ENCODE assay signal across 8 mouse cellular contexts in the genomic region with DNA sequence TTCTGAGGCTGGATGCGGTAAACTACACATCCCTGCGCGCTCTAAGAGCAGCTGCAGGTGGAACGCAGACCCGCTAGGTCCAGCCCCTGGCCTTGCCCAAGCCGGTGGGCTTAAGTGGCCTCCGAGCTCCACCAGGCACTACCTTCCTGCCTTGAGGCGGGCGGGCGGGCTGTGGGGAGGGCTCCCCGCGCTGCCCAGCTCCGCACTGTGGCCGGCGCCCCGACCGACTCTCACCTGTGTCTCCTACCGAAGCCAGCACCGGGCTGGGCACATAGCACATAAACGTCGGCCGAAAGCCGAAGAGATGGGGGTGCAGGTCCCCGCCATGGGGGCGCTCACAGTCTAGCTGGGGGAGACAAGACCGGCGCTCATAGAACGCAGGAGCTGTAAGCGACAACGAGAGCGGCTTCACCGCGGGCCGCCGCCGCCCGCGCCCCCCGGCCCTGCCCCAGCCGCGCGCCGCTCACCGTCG. TPM values are rescaled to one million over a fixed set of nuclear protein-coding genes. Genes with fewer than 3 reads are reported as not detected.
DNase-seq lines count a peak whose midpoint lies in the region; ATAC-seq and TF ChIP-seq lines count a peak whose summit lies in the region.

No protein-coding gene starts in this region.

- intact Hi-C loops in left cerebral cortex, postnatal 36 days (cut with DNase I): loop anchor here (5.0 kb wide), 1 partner anchor 36 kb away; a partner anchor contains a TSS

- H3K4me1 ChIP-seq in heart, embryonic 15.5 days (replicated peaks): peaks cover 21% of the 10 kb centered on the region
- H3K4me1 ChIP-seq in MEL (ENCODE audit: control insufficient read depth in 1 of 2, insufficient read depth in 2 of 2, low read length in 2 of 2): peaks cover 0 to 11% of the 10 kb centered on the region in 2 experiments; a peak in 3 of 4 replicates
- H3K4me1 ChIP-seq in embryonic facial prominence, embryonic 13.5 days: peaks cover 22% of the 10 kb centered on the region
- H3K4me1 ChIP-seq in intestine, postnatal 0 days (replicated peaks; ENCODE audit: control insufficient read depth, insufficient read depth, low read length): no peaks in the 10 kb centered on the region
- H3K4me1 ChIP-seq in midbrain, postnatal 0 days (ENCODE audit: insufficient read depth, low read length): peaks cover 3% of the 10 kb centered on the region; the same call in 1 of the 2 replicates

- ATAC-seq in heart, embryonic 15.5 days (replicated peaks; ENCODE audit: insufficient number of reproducible peaks, insufficient read depth, low FRiP score, low read depth): peak; percentile 41; the same call in 1 of the 2 replicates
- ATAC-seq in embryonic facial prominence, embryonic 13.5 days (ENCODE audit: insufficient number of reproducible peaks, insufficient read depth, low FRiP score, low TSS enrichment, low read depth): peak; percentile 6; the same call in 1 of the 2 replicates
- ATAC-seq in intestine, postnatal 0 days: peak; percentile 62
- ATAC-seq in midbrain, postnatal 0 days (ENCODE audit: low FRiP score): peak; percentile 60

- whole genome bisulfite sequencing in heart, embryonic 15.5 days: under 1% methylated on average over 29 of the region's 45 CpGs
- under 1% methylated on average over 45 of the region's 45 CpGs for WGBS in embryonic facial prominence, embryonic 13.5 days
- under 1% methylated on average over 45 of the region's 45 CpGs for WGBS in intestine, postnatal 0 days
- WGBS in midbrain, postnatal 0 days: 1% methylated on average over 28 of the region's 45 CpGs

- TF ChIP-seq POLR2A in MEL (IDR thresholded peaks at IDR 0.05; ENCODE audit: control insufficient read depth in 1 of 2, insufficient read depth in 1 of 2, low read depth in 1 of 2, low read length in 2 of 2, poor library complexity in 1 of 2): no peak

- H3K27ac ChIP-seq in heart, embryonic 15.5 days: peak overlapping the region; percentile 70
- H3K27ac ChIP-seq in MEL (ENCODE audit: control insufficient read depth, low read depth, low read length): 0 out of 2 replicates have a peak overlapping the region, but pooled peaks have one; percentile 9
- peak overlapping the region; percentile 69 for H3K27ac ChIP-seq in embryonic facial prominence, embryonic 13.5 days
- peak overlapping the region; percentile 70; the same call in 1 of the 2 replicates for H3K27ac ChIP-seq in intestine, postnatal 0 days (ENCODE audit: low read depth, low read length)
- H3K27ac ChIP-seq in midbrain, postnatal 0 days (ENCODE audit: low read depth, low read length): peak overlapping the region; percentile 77

- H3K79me2 ChIP-seq in MEL (ENCODE audit: control insufficient read depth, insufficient read depth, low read length, poor library complexity): peaks cover 31% of the 10 kb centered on the region

- TF ChIP-seq EP300 in MEL (IDR thresholded peaks at IDR 0.05; ENCODE audit: low read depth in 1 of 2, low read length in 2 of 2): no peak

- H3K9me3 ChIP-seq in heart, embryonic 15.5 days (replicated peaks): no peaks in the 10 kb centered on the region
- H3K9me3 ChIP-seq in MEL (replicated peaks; ENCODE audit: insufficient read depth, low read length): no peaks in the 10 kb centered on the region
- H3K9me3 ChIP-seq in embryonic facial prominence, embryonic 13.5 days: no peaks in the 10 kb centered on the region
- no peaks in the 10 kb centered on the region for H3K9me3 ChIP-seq in intestine, postnatal 0 days (ENCODE audit: control insufficient read depth)
- no peaks in the 10 kb centered on the region for H3K9me3 ChIP-seq in midbrain, postnatal 0 days (ENCODE audit: low read length)

- H3K27me3 ChIP-seq in heart, embryonic 15.5 days: no peaks in the 10 kb centered on the region
- no peaks in the 10 kb centered on the region for H3K27me3 ChIP-seq in MEL (ENCODE audit: control insufficient read depth in 1 of 2, insufficient read depth in 2 of 2, low read length in 2 of 2)
- H3K27me3 ChIP-seq in embryonic facial prominence, embryonic 13.5 days: no peaks in the 10 kb centered on the region
- H3K27me3 ChIP-seq in intestine, postnatal 0 days (replicated peaks; ENCODE audit: control insufficient read depth, insufficient read depth, low read length): no peaks in the 10 kb centered on the region
- H3K27me3 ChIP-seq in midbrain, postnatal 0 days (ENCODE audit: insufficient read depth, low read length): no peaks in the 10 kb centered on the region

- H3K36me3 ChIP-seq in heart, embryonic 15.5 days: peaks cover 71% of the 10 kb centered on the region
- H3K36me3 ChIP-seq in MEL (ENCODE audit: control insufficient read depth in 1 of 2, insufficient read depth in 2 of 2, low read length in 2 of 2): peaks cover 7 to 8% of the 10 kb centered on the region in 2 experiments
- peaks cover 75% of the 10 kb centered on the region for H3K36me3 ChIP-seq in embryonic facial prominence, embryonic 13.5 days
- H3K36me3 ChIP-seq in intestine, postnatal 0 days (ENCODE audit: control insufficient read depth, insufficient read depth): peaks cover 67% of the 10 kb centered on the region
- peaks cover 69% of the 10 kb centered on the region for H3K36me3 ChIP-seq in midbrain, postnatal 0 days (ENCODE audit: insufficient read depth, low read length)

- peak overlapping the region; percentile 84 for H3K4me2 ChIP-seq in heart, embryonic 15.5 days
- peak overlapping the region; percentile 95 for H3K4me2 ChIP-seq in embryonic facial prominence, embryonic 13.5 days
- peak overlapping the region; percentile 94 for H3K4me2 ChIP-seq in intestine, postnatal 0 days (replicated peaks; ENCODE audit: low read depth)
- H3K4me2 ChIP-seq in midbrain, postnatal 0 days (ENCODE audit: low read depth, low read length, poor library complexity, severe bottlenecking): peak overlapping the region; percentile 98

- DNase-seq in heart, adult 18-20 months: no peak
- DNase-seq in MEL (ENCODE audit: low read depth, low spot score): peak; percentile 36
- DNase-seq in midbrain, postnatal 0 days (ENCODE audit: low spot score): no peak
- no peak for DNase-seq in frontal cortex, adult 2 months (ENCODE audit: extremely low spot score in 1 of 2, low spot score in 1 of 2)
- no peak for DNase-seq in left cerebral cortex, postnatal 36 days (ENCODE audit: low spot score in 2 of 2)

- TF ChIP-seq CTCF in MEL (IDR thresholded peaks at IDR 0.05 in 2 of 3, conservative IDR thresholded peaks at IDR 0.05 in 1 of 3; ENCODE audit: control insufficient read depth in 1 of 3, insufficient read depth in 1 of 3, low read depth in 2 of 3, low read length in 3 of 3, poor library complexity in 1 of 3, severe bottlenecking in 1 of 3): 0 out of 6 replicates have a peak, but pooled peaks of 1 of the 3 experiments have one; percentile 13
- TF ChIP-seq CTCF in intestine, postnatal 0 days (IDR thresholded peaks at IDR 0.05; ENCODE audit: low read depth): no peak
- no peak for TF ChIP-seq CTCF in midbrain, postnatal 0 days (IDR thresholded peaks at IDR 0.05)

- peak overlapping the region; percentile 97 for H3K4me3 ChIP-seq in heart, embryonic 15.5 days
- peak overlapping the region; percentile 75 to 93 for H3K4me3 ChIP-seq in MEL (ENCODE audit: control insufficient read depth in 1 of 2, insufficient read depth in 1 of 2, low read depth in 2 of 2, low read length in 2 of 2)
- H3K4me3 ChIP-seq in embryonic facial prominence, embryonic 13.5 days: peak overlapping the region; percentile 97
- H3K4me3 ChIP-seq in intestine, postnatal 0 days (ENCODE audit: low read depth, low read length): peak overlapping the region; percentile 96
- H3K4me3 ChIP-seq in midbrain, postnatal 0 days (ENCODE audit: low read depth, low read length): peak overlapping the region; percentile 84

- TF ChIP-seq RAD21 in MEL (IDR thresholded peaks at IDR 0.05; ENCODE audit: low read depth, low read length): no peak

- peak overlapping the region; percentile 95 for H3K9ac ChIP-seq in heart, embryonic 15.5 days
- peak overlapping the region; percentile 85 for H3K9ac ChIP-seq in MEL (ENCODE audit: control insufficient read depth, low read depth, low read length, poor library complexity, severe bottlenecking)
- H3K9ac ChIP-seq in embryonic facial prominence, embryonic 13.5 days: peak overlapping the region; percentile 95
- H3K9ac ChIP-seq in intestine, postnatal 0 days (ENCODE audit: low read depth, low read length): peak overlapping the region; percentile 89
- H3K9ac ChIP-seq in midbrain, postnatal 0 days (replicated peaks; ENCODE audit: low read length, poor library complexity, severe bottlenecking): peak overlapping the region; percentile 95

RNA-seq across cellular contexts. Expression of a gene that starts 0.4 kb away (rescaled TPM):
- 72.3 and 82.9 TPM in 2 replicates for polyA plus RNA-seq in heart, embryonic 15.5 days (2015; fragmentation: Nextera tagmentation; extraction: Ambion mirVana)
- 10 to 100 TPM; 44.9 to 45.2 TPM for total RNA-seq in heart, adult 18-20 months (2021)
- total RNA-seq in MEL (2012; rRNA removed): 51.7 and 63.6 TPM in 2 replicates
- polyA plus RNA-seq in MEL (2012; ENCODE audit: insufficient read depth in 1 of 2, insufficient read length in 2 of 2, low read depth in 1 of 2, low replicate concordance in 2 of 2, missing spikeins in 1 of 2): 10 to 100 TPM in 1 of 2 experiments, not detected in 1; 71.1 TPM
- 142 and 153 TPM in 2 replicates for polyA plus RNA-seq in embryonic facial prominence, embryonic 13.5 days (2015; fragmentation: Nextera tagmentation; extraction: Ambion mirVana)
- polyA plus RNA-seq in intestine, postnatal 0 days (2015; fragmentation: Nextera tagmentation; extraction: Ambion mirVana): 45.6 and 49.3 TPM in 2 replicates
- total RNA-seq in midbrain, postnatal 0 days (2014; rRNA removed): 157 and 162 TPM in 2 replicates
- 144 and 156 TPM in 2 replicates for polyA plus RNA-seq in midbrain, postnatal 0 days (2015; fragmentation: Nextera tagmentation; extraction: Ambion mirVana)
- 291 and 306 TPM in 2 replicates for polyA plus RNA-seq in frontal cortex, adult 2 months (2012; rRNA removed)
- 100 to 1,000 TPM; 138 to 162 TPM for total RNA-seq in left cerebral cortex, postnatal 36 days (2021)

RNA-seq across cellular contexts. Expression of a gene that starts 0.4 kb away (rescaled TPM):
- polyA plus RNA-seq in heart, embryonic 15.5 days (2015; fragmentation: Nextera tagmentation; extraction: Ambion mirVana): 103 and 111 TPM in 2 replicates
- total RNA-seq in heart, adult 18-20 months (2021): 100 to 1,000 TPM; 152 to 153 TPM
- 87.6 and 96.5 TPM in 2 replicates for total RNA-seq in MEL (2012; rRNA removed)
- 100 to 1,000 TPM in 1 of 2 experiments, 10 to 100 TPM in 1; 46.4 to 166 TPM for polyA plus RNA-seq in MEL (2012; ENCODE audit: insufficient read depth in 1 of 2, insufficient read length in 2 of 2, low read depth in 1 of 2, low replicate concordance in 2 of 2, missing spikeins in 1 of 2)
- 92.3 and 98.7 TPM in 2 replicates for polyA plus RNA-seq in embryonic facial prominence, embryonic 13.5 days (2015; fragmentation: Nextera tagmentation; extraction: Ambion mirVana)
- polyA plus RNA-seq in intestine, postnatal 0 days (2015; fragmentation: Nextera tagmentation; extraction: Ambion mirVana): 46.4 and 47.6 TPM in 2 replicates
- 64.8 and 71.1 TPM in 2 replicates for total RNA-seq in midbrain, postnatal 0 days (2014; rRNA removed)
- polyA plus RNA-seq in midbrain, postnatal 0 days (2015; fragmentation: Nextera tagmentation; extraction: Ambion mirVana): 85.1 and 91.9 TPM in 2 replicates
- polyA plus RNA-seq in frontal cortex, adult 2 months (2012; rRNA removed): 104 and 106 TPM in 2 replicates
- 10 to 100 TPM; 91.4 to 91.9 TPM for total RNA-seq in left cerebral cortex, postnatal 36 days (2021)

RNA-seq across cellular contexts. Expression of a gene that starts 8.3 kb away (rescaled TPM):
- polyA plus RNA-seq in heart, embryonic 15.5 days (2015; fragmentation: Nextera tagmentation; extraction: Ambion mirVana): 16.8 and 19.6 TPM in 2 replicates
- total RNA-seq in heart, adult 18-20 months (2021): 1 to 10 TPM; 5.8 to 5.9 TPM
- 40.3 and 49.3 TPM in 2 replicates for total RNA-seq in MEL (2012; rRNA removed)
- 10 to 100 TPM in 1 of 2 experiments, not detected in 1; 57.6 TPM for polyA plus RNA-seq in MEL (2012; ENCODE audit: insufficient read depth in 1 of 2, insufficient read length in 2 of 2, low read depth in 1 of 2, low replicate concordance in 2 of 2, missing spikeins in 1 of 2)
- 33.9 and 38.9 TPM in 2 replicates for polyA plus RNA-seq in embryonic facial prominence, embryonic 13.5 days (2015; fragmentation: Nextera tagmentation; extraction: Ambion mirVana)
- polyA plus RNA-seq in intestine, postnatal 0 days (2015; fragmentation: Nextera tagmentation; extraction: Ambion mirVana): 5.6 and 6.7 TPM in 2 replicates
- 44.7 and 66.4 TPM in 2 replicates for total RNA-seq in midbrain, postnatal 0 days (2014; rRNA removed)
- 27.8 and 29.1 TPM in 2 replicates for polyA plus RNA-seq in midbrain, postnatal 0 days (2015; fragmentation: Nextera tagmentation; extraction: Ambion mirVana)
- 65.9 and 80.2 TPM in 2 replicates for polyA plus RNA-seq in frontal cortex, adult 2 months (2012; rRNA removed)
- total RNA-seq in left cerebral cortex, postnatal 36 days (2021): 10 to 100 TPM; 54.0 to 71.0 TPM

RNA-seq across cellular contexts. Expression of a gene that starts 20.3 kb away (rescaled TPM):
- polyA plus RNA-seq in heart, embryonic 15.5 days (2015; fragmentation: Nextera tagmentation; extraction: Ambion mirVana): 14.3 and 16.7 TPM in 2 replicates
- 10 to 100 TPM; 15.6 to 16.3 TPM for total RNA-seq in heart, adult 18-20 months (2021)
- 9.6 and 11.2 TPM in 2 replicates for total RNA-seq in MEL (2012; rRNA removed)
- 10 to 100 TPM in 1 of 2 experiments, not detected in 1; 17.5 TPM for polyA plus RNA-seq in MEL (2012; ENCODE audit: insufficient read depth in 1 of 2, insufficient read length in 2 of 2, low read depth in 1 of 2, low replicate concordance in 2 of 2, missing spikeins in 1 of 2)
- polyA plus RNA-seq in embryonic facial prominence, embryonic 13.5 days (2015; fragmentation: Nextera tagmentation; extraction: Ambion mirVana): 24.2 and 24.5 TPM in 2 replicates
- 6.8 TPM in 2 replicates for polyA plus RNA-seq in intestine, postnatal 0 days (2015; fragmentation: Nextera tagmentation; extraction: Ambion mirVana)
- total RNA-seq in midbrain, postnatal 0 days (2014; rRNA removed): 29.0 and 32.2 TPM in 2 replicates
- polyA plus RNA-seq in midbrain, postnatal 0 days (2015; fragmentation: Nextera tagmentation; extraction: Ambion mirVana): 16.5 and 18.2 TPM in 2 replicates
- polyA plus RNA-seq in frontal cortex, adult 2 months (2012; rRNA removed): 26.6 and 31.6 TPM in 2 replicates
- 10 to 100 TPM; 22.5 to 26.6 TPM for total RNA-seq in left cerebral cortex, postnatal 36 days (2021)

RNA-seq across cellular contexts. Expression of a gene that starts 28.0 kb away (rescaled TPM):
- polyA plus RNA-seq in heart, embryonic 15.5 days (2015; fragmentation: Nextera tagmentation; extraction: Ambion mirVana): 0.60 and 1.7 TPM in 2 replicates
- total RNA-seq in heart, adult 18-20 months (2021): 1 to 10 TPM in 1 of 2 experiments, under 1 TPM in 1; 0.89 to 1.1 TPM
- total RNA-seq in MEL (2012; rRNA removed): 0.16 and 0.35 TPM in 2 replicates
- under 1 TPM in 1 of 2 experiments, not detected in 1; 0.72 TPM for polyA plus RNA-seq in MEL (2012; ENCODE audit: insufficient read depth in 1 of 2, insufficient read length in 2 of 2, low read depth in 1 of 2, low replicate concordance in 2 of 2, missing spikeins in 1 of 2)
- polyA plus RNA-seq in embryonic facial prominence, embryonic 13.5 days (2015; fragmentation: Nextera tagmentation; extraction: Ambion mirVana): 0.81 and 1.3 TPM in 2 replicates
- 0.26 and 0.33 TPM in 2 replicates for polyA plus RNA-seq in intestine, postnatal 0 days (2015; fragmentation: Nextera tagmentation; extraction: Ambion mirVana)
- 7.0 and 11.9 TPM in 2 replicates for total RNA-seq in midbrain, postnatal 0 days (2014; rRNA removed)
- polyA plus RNA-seq in midbrain, postnatal 0 days (2015; fragmentation: Nextera tagmentation; extraction: Ambion mirVana): 1.4 and 1.6 TPM in 2 replicates
- polyA plus RNA-seq in frontal cortex, adult 2 months (2012; rRNA removed): 6.6 TPM in 2 replicates
- 1 to 10 TPM; 2.1 to 2.7 TPM for total RNA-seq in left cerebral cortex, postnatal 36 days (2021)

Comparison
In these comparisons a context has a peak if more than half of its experiments do, and no peak if none do; other contexts are left out.
1. ATAC-seq: peak in every context shown above with its lines; median percentile 62 in intestine, postnatal 0 days; 60 in midbrain, postnatal 0 days; 41 in heart, embryonic 15.5 days; 6 in embryonic facial prominence, embryonic 13.5 days.
2. H3K27ac ChIP-seq: peak in every context shown above with its lines; median percentile 77 in midbrain, postnatal 0 days; 70 in heart, embryonic 15.5 days; 70 in intestine, postnatal 0 days; 69 in embryonic facial prominence, embryonic 13.5 days; 9 in MEL.